Mouse (Mus musculus): Measurements from ENCODE around the gene Vps54. TPM values are rescaled to one million over a fixed set of nuclear protein-coding genes. Genes with fewer than 3 reads are reported as not detected.
"Not testable (repeated sequence)": the region's sequence is repeated elsewhere in the genome, so short reads cannot be mapped to it uniquely, and the experiment has no call there.

Gene Vps54
- total RNA-seq (2021) = 10 to 100 TPM; 30.7 to 32.1 TPM
- long read RNA-seq, experiment 1, full-length matches to known transcripts = 35 of 47 reads
- long read RNA-seq, experiment 1, partial matches to known transcripts = 4 of 47 reads
- long read RNA-seq, experiment 1, other reads (novel, unspliced or antisense) = 8 of 47 reads
- long read RNA-seq, experiment 2, full-length matches to known transcripts = 28 of 39 reads
- long read RNA-seq, experiment 2, partial matches to known transcripts = 2 of 39 reads
- long read RNA-seq, experiment 2, other reads (novel, unspliced or antisense) = 9 of 39 reads

DNA sequence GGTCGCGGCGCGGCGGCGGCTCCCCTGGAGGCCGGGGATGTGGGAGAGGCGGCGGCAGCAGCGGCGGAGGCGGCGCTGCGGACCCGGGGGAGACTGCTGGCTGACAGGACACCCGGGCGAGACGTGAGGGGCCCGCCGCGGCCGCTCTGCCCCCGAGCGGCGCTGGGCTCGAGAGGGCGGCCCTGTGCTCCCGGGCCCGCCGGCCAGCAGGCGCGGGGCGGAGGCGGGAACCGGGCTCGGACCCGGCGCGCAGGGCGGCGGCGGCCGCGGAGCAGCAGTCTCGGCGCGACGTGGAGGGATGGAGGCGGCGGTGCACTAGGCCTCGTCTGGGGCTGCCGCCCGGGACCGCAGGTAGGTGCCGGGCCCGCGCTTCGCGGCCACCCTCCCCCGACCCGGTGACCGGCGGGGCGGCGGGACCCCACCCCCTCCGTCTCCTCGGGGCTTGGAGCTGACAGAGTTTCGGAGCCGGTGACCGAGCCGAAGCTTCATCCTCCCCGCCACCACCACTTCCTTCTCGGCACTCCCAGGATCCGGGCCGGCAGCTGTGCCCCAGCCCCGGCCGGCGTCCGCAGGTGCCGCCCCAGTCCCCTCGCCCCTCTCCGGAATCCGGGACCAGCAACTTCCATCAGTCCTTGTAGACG, at the start of gene Vps54:
Gene Vps54, plus strand, starts transcription at position 261 of the 641 bp plus-strand sequence.
- DNase-seq (ENCODE audit: extremely low spot score in 1 of 2, low spot score in 2 of 2) = peak; percentile 55 to 59
- intact Hi-C loops (cut with DNase I) = loop anchor here (1.0 to 2.0 kb wide), 2 partner anchors 132 to 146 kb away; partner anchors contain the start of gene Ugp2
- TF ChIP-seq CTCF (IDR thresholded peaks at IDR 0.05) = no peak
- H3K4me3 ChIP-seq = peak within 1 kb of the TSS; percentile 83
- H3K27ac ChIP-seq = peak within 1 kb of the TSS; percentile 94

DNA sequence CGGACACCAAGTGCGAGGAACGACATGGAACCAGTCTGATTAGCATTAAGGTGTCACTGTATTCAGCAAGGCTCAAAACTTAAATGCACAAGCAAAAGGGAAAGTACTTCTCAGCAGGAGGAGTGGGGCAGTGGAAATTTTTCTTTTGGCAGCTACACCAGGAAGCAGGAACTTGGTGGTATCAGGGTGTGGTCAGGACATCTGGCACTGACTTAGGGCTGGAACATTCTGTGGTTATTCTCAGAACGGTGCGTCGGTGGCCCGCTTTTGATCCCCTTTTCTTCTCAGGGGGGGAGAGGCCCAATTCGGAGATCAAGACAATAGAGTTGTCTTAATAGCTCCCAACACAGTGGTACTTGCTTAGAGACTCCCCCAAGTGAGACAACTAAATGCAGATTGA, 47.3 kb upstream of the Vps54 start:
- intact Hi-C loops (cut with DNase I); DNase-seq (ENCODE audit: extremely low spot score in 1 of 2, low spot score in 2 of 2); H3K27ac ChIP-seq; H3K4me3 ChIP-seq: not testable (repeated sequence)

DNA sequence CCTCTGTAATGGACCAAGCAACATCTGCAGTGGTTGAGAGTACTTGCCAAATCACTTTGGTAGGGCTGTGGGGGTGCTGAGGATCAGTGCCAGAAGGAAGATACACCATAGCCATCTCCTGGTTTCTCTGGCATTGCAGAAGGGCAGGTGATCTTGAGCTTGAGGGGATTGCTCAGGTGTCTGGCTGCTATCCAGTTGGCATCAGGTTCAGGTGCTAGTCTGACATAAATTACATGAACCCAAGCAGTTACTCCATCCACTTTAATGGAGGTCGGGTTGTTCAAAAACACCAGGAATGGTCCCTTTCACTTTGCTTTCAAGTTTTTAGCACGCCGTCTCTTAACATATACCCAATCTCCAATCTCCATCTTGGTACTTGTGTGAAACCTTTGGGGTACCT, 44.2 kb upstream of the Vps54 start:
- no peak overlapping the region for H3K4me3 ChIP-seq
- no peak for TF ChIP-seq CTCF (IDR thresholded peaks at IDR 0.05)
- H3K27ac ChIP-seq = no peak overlapping the region
- intact Hi-C loops (cut with DNase I) = no loop called here
- no peak for DNase-seq (ENCODE audit: extremely low spot score in 1 of 2, low spot score in 2 of 2)

DNA sequence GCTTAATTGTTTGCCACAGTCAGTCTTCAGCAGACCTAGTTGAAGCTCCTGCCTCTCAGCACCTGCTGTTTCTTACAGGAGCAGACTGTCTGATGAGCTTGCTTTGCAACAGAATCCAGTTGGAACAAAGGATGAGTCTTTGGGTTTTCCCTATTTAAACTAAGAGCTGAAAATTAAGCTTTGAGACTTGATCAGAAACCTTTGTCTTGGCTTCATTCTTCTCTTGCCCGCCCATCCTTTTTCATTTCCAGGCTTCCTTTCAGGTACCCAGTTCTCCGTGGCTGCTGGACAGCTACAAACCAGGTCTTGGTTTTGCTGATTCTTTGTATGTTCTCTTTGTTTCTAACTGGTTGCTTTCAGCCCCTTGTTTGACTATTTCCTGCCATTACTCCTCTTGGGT, 30.0 kb upstream of the Vps54 start:
- no peak for DNase-seq (ENCODE audit: extremely low spot score in 1 of 2, low spot score in 2 of 2)
- intact Hi-C loops (cut with DNase I) = no loop called here

DNA sequence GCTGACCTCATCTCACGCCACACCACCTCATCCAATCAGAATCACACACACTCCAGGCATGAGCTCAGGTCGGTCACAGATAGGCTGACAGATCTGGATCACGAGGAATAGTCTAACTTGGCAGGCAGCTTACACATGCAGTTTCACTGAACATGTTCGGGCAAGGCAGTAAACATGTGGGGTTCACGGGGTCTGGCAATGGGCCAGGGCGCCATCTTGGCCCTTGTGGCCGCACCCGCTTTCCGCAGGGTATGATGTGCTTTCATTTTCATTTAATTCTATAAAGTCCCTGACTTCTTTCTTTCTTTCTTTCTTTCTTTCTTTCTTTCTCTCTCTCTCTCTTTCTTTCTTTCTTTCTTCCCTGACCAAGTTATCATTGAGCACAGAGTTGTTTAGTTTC, 29.4 kb upstream of the Vps54 start:
- H3K27ac ChIP-seq; H3K4me3 ChIP-seq; intact Hi-C loops (cut with DNase I); DNase-seq (ENCODE audit: extremely low spot score in 1 of 2, low spot score in 2 of 2): not testable (repeated sequence)

More for the DNA sequence above, 30.0 kb upstream of the Vps54 start:
- no peak for TF ChIP-seq CTCF (IDR thresholded peaks at IDR 0.05)
- no peak overlapping the region for H3K27ac ChIP-seq
- H3K4me3 ChIP-seq = no peak overlapping the region

DNA sequence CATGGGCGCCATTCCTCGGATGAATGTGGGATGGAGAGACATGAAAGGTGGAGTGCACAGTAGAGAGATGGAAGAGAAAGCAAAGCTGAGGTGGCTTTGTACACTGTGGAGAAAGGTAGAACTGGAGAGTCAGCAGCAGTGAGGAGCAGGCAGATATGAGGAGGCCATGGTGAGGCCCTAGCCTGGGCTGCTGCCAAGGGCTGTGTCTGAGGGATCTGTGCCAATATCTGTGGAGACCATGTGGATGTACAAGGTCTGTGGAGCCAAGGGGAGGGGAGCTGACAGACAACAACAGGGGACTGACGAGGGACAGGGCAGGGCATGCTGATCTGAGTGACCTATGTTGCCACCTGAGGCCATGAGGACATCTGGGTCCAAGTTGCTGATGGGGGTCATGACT, 21.7 kb upstream of the Vps54 start:
- no peak overlapping the region for H3K4me3 ChIP-seq
- TF ChIP-seq CTCF (IDR thresholded peaks at IDR 0.05) = no peak

DNA sequence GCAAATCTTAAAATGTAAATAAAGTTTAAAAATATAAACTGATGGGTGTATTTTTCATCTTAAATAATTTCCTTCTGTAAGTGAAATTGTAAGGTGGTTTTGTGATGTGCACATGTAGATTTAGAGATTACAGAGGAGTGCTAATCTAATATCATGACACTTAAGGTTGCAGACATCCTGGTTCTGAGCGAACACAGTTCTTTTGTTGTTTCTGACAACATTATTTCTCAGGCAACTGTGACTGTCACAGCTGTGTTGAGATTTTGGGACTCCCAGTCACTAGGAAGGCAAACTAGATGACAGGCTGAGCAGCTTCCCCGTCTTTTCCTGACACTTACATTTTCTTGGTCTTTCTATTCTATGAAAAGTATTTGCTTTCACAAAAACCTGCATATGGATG, 19.8 kb upstream of the Vps54 start:
- no peak for DNase-seq (ENCODE audit: extremely low spot score in 1 of 2, low spot score in 2 of 2)
- no peak for TF ChIP-seq CTCF (IDR thresholded peaks at IDR 0.05)
- H3K4me3 ChIP-seq = no peak overlapping the region
- no peak overlapping the region for H3K27ac ChIP-seq
- intact Hi-C loops (cut with DNase I) = no loop called here

More for the DNA sequence above, 21.7 kb upstream of the Vps54 start:
- DNase-seq (ENCODE audit: extremely low spot score in 1 of 2, low spot score in 2 of 2) = no peak
- H3K27ac ChIP-seq = no peak overlapping the region
- intact Hi-C loops (cut with DNase I) = no loop called here

DNA sequence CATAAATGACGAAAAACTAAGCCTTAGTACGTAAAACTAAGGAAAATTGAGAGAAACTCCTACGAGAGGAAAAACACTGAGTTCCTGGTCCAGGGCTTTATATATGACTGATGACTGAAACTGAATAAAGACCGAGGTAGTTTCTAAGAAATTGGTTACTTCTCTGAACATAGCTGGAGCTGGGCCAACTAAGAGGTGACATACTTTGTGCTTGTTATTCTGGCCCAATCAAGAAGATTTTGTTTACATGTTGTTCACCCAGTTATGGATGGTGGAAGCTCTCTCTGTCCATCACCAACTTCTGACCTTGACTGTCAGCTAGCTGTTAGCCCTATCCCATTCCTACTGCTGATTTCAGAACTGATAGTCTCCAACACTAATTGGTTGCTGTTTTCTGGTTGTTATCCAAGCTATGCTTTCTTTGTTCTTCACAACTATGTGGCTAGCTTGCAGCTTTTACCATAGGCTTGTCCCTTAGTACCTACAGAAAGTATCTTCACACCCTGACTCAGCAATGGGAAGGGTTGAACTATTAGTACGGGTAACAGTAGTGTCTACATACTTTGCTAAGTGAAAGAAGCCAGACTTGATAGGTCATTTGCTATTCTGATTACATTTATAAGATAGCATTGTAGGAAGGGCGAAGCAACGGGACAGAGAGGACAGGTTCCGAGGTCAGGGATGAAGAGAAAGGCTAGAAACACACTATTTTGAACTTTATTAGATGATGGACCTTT, 19.1 kb upstream of the Vps54 start:
- DNase-seq (ENCODE audit: extremely low spot score in 1 of 2, low spot score in 2 of 2) = no peak
- no peak for TF ChIP-seq CTCF (IDR thresholded peaks at IDR 0.05)
- intact Hi-C loops (cut with DNase I) = no loop called here

DNA sequence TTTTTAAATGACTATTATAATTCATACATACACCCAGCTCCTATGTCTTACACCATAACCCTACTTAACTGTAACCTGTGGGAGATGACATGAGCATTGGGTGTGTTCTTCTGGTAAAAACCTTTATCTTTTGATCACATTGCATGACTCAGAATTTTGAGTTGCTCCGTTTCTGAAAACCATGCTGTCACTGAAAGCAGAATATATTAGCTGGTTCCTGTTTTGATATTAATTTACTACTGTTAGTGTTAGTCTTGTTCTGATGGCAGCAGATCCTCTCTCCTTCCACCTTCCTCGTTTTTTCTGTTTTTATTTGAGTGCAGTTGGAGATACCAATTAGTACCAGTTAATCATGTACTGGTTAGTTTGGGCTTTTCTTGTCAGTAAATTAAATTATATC, 18.3 kb upstream of the Vps54 start:
- intact Hi-C loops (cut with DNase I) = no loop called here
- no peak overlapping the region for H3K4me3 ChIP-seq
- TF ChIP-seq CTCF (IDR thresholded peaks at IDR 0.05) = no peak
- no peak for DNase-seq (ENCODE audit: extremely low spot score in 1 of 2, low spot score in 2 of 2)
- no peak overlapping the region for H3K27ac ChIP-seq

More for the DNA sequence above, 19.1 kb upstream of the Vps54 start:
- H3K4me3 ChIP-seq = no peak overlapping the region
- no peak overlapping the region for H3K27ac ChIP-seq

DNA sequence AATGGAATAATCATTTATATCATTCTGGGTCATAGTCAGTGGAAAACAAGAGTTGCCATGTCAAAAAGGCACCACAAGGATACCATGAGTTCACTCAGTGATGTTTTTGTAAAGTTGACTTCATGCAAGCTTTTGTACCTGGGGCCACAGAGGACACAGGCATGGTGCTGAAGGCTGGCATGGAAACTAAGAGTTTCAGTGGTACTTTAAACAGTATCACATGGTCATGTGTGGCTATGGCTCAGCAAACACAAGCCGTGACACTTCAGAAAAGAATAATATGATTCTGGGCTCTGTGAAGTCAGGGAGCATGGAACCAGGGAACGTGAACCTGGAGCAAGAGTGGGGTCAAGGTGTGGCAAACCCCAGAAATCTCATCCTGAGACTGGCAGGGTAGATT, 17.7 kb upstream of the Vps54 start:
- Histone ChIP-seq H3K27ac (no peak overlapping the region), H3K4me3 (no peak overlapping the region)
- no peak for DNase-seq (ENCODE audit: extremely low spot score in 1 of 2, low spot score in 2 of 2)
- intact Hi-C loops (cut with DNase I) = no loop called here
- no peak for TF ChIP-seq CTCF (IDR thresholded peaks at IDR 0.05)

DNA sequence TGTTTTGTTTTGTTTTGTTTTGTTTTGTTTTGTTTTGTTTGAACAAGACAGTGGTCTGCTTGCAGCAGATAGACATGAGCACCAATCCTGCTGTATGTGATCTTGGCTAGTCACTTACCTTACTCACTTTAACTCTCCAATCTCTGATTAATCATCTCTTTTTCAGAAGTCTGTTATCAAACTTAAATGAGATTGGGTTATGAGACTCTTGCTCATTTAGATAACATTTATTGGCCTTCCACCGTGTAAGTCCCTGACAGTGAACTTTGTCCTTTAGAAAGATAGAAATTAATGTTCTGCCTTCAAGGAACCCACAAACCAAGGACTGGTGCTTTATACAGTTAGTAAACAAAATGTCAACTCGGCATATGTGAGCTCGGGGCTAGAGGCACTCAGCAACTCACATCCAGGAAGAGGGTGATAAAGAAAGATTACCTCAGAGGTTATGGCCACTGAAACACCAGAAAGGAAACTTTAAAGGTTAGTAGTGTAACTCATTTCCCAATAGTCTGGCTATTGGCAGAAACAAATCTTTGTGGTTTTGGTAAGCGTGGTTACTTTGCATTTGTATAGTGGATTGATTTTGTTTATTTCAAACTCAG, 16.4 kb upstream of the Vps54 start:
- TF ChIP-seq CTCF (IDR thresholded peaks at IDR 0.05) = no peak
- no peak overlapping the region for H3K4me3 ChIP-seq
- no peak for DNase-seq (ENCODE audit: extremely low spot score in 1 of 2, low spot score in 2 of 2)
- intact Hi-C loops (cut with DNase I) = no loop called here
- H3K27ac ChIP-seq = no peak overlapping the region

DNA sequence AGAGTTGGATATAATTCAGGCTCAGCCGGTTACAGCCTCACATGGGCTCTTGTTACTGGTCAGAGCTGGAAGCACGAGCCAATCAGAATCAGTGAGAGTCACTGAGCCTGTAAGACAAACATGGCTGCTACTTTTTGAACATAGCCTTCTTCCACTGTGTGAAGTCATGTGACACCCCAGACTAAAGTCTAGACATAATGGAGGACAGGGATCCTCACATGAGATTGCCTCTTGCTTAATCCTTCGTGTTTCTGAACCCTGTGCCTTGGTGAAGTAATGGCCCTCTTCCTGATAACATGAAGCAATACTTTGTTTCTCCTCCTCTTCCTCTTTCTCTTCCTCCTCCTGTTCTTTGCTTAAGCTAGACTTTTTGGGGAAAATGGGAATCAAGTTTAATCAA, 15.5 kb upstream of the Vps54 start:
- Histone ChIP-seq H3K27ac (no peak overlapping the region), H3K4me3 (no peak overlapping the region)
- intact Hi-C loops (cut with DNase I) = no loop called here
- no peak for DNase-seq (ENCODE audit: extremely low spot score in 1 of 2, low spot score in 2 of 2)
- TF ChIP-seq CTCF (IDR thresholded peaks at IDR 0.05) = no peak

Data from left cerebral cortex, adult 2 months (tissue).